ENCODE assay signal across 26 mouse cellular contexts in the genomic region with DNA sequence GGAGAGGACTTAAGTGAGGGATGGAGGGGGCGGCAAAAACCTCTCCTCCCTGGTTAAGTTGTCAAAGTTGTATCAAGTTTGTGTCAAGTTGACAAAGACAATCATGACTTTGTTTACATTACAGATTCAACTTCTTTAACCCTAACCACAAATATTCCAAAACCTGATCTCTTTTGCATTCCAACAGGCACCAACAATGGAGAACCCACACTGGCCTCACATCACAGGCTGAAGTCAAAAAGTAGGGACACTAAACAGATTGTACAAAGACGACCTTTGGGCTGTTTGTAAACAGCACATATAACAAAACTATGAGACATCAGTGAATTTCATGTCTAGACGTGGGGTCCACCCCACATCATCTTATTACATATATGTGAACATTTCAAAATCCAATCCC. TPM values are rescaled to one million over a fixed set of nuclear protein-coding genes. Genes with fewer than 3 reads are reported as not detected.
DNase-seq lines count a peak whose midpoint lies in the region; ATAC-seq and TF ChIP-seq lines count a peak whose summit lies in the region.
"Had no signal": no experiment of that assay in that cellular context is flagged by ENCODE, and none has a peak within 500 bp of the region (broad histone marks: within the 10 kb centered on the region; RNA-seq: fewer than 3 reads in every experiment).

No protein-coding gene starts in this region.

- no peak for TF ChIP-seq POLR2A in liver, adult 2 months (IDR thresholded peaks at IDR 0.05; ENCODE audit: extremely low read depth, insufficient read depth, low read length)

- H3K4me3 ChIP-seq in liver, adult 2 months (ENCODE audit: insufficient read depth, low read depth, low read length), result no peak overlapping the region
- H3K4me3 ChIP-seq in liver, embryonic 11.5 days (ENCODE audit: low read depth, low read length), result no peak overlapping the region
- no peak overlapping the region for H3K4me3 ChIP-seq in midbrain, embryonic 11.5 days (ENCODE audit: low read depth, low read length)
- no peak overlapping the region for H3K4me3 ChIP-seq in midbrain, embryonic 13.5 days (replicated peaks)
- H3K4me3 ChIP-seq: embryonic facial prominence, embryonic 13.5 days; embryonic facial prominence, embryonic 15.5 days; erythroblast, embryonic 14.5 days; forebrain, embryonic 10.5 days; forebrain, embryonic 12.5 days had no signal

- peaks cover 16% of the 10 kb centered on the region; the same call in 1 of the 2 replicates for H3K4me1 ChIP-seq in liver, adult 2 months (ENCODE audit: control insufficient read depth, insufficient read depth, low read length)
- H3K4me1 ChIP-seq in liver, embryonic 11.5 days (replicated peaks; ENCODE audit: control insufficient read depth, insufficient read depth, low read length), result no peaks in the 10 kb centered on the region
- no peaks in the 10 kb centered on the region for H3K4me1 ChIP-seq in midbrain, embryonic 11.5 days (ENCODE audit: control insufficient read depth, insufficient read depth, low read length)
- no peaks in the 10 kb centered on the region for H3K4me1 ChIP-seq in midbrain, embryonic 13.5 days (replicated peaks)
- H3K4me1 ChIP-seq: embryonic facial prominence, embryonic 13.5 days; embryonic facial prominence, embryonic 15.5 days; forebrain, embryonic 10.5 days; forebrain, embryonic 12.5 days had no signal

- no peaks in the 10 kb centered on the region for H3K9me3 ChIP-seq in liver, embryonic 11.5 days (ENCODE audit: control insufficient read depth, low read length)
- H3K9me3 ChIP-seq in midbrain, embryonic 11.5 days (ENCODE audit: control insufficient read depth, low read length), result no peaks in the 10 kb centered on the region
- H3K9me3 ChIP-seq in midbrain, embryonic 13.5 days, result no peaks in the 10 kb centered on the region
- H3K9me3 ChIP-seq: embryonic facial prominence, embryonic 13.5 days; embryonic facial prominence, embryonic 15.5 days; forebrain, embryonic 10.5 days; forebrain, embryonic 12.5 days; G1E had no signal

- peaks cover 21% of the 10 kb centered on the region for H3K79me2 ChIP-seq in liver, adult 2 months (ENCODE audit: control insufficient read depth, insufficient read depth, low read length)

- no peak for ATAC-seq in liver, embryonic 11.5 days (replicated peaks; ENCODE audit: low FRiP score)
- no peak for ATAC-seq in midbrain, embryonic 11.5 days (ENCODE audit: low FRiP score)
- no peak for ATAC-seq in midbrain, embryonic 13.5 days
- ATAC-seq: CD4-positive, CD25-positive, alpha-beta regulatory T cell, adult 4 months; forebrain, embryonic 14.5 days; forebrain, embryonic 16.5 days had no signal

- no peak for TF ChIP-seq CTCF in liver, adult 2 months (IDR thresholded peaks at IDR 0.05; ENCODE audit: low read depth, low read length)

- H3K27ac ChIP-seq in liver, adult 2 months (replicated peaks; ENCODE audit: insufficient read depth, low read depth, low read length), result 0 out of 2 replicates have a peak overlapping the region, but pooled peaks have one; percentile 7
- no peak overlapping the region for H3K27ac ChIP-seq in liver, embryonic 11.5 days (ENCODE audit: low read depth, low read length)
- H3K27ac ChIP-seq in midbrain, embryonic 11.5 days (ENCODE audit: low read depth, low read length), result no peak overlapping the region
- no peak overlapping the region for H3K27ac ChIP-seq in midbrain, embryonic 13.5 days
- H3K27ac ChIP-seq: embryonic facial prominence, embryonic 13.5 days; embryonic facial prominence, embryonic 15.5 days; forebrain, embryonic 10.5 days; forebrain, embryonic 12.5 days had no signal

- H3K4me2 ChIP-seq in liver, embryonic 11.5 days, result no peak overlapping the region
- no peak overlapping the region for H3K4me2 ChIP-seq in midbrain, embryonic 11.5 days
- H3K4me2 ChIP-seq in midbrain, embryonic 13.5 days (replicated peaks), result no peak overlapping the region
- H3K4me2 ChIP-seq: embryonic facial prominence, embryonic 13.5 days; embryonic facial prominence, embryonic 15.5 days; forebrain, embryonic 12.5 days had no signal

- no peaks in the 10 kb centered on the region for H3K27me3 ChIP-seq in liver, adult 2 months (ENCODE audit: control insufficient read depth, insufficient read depth, low read length)
- no peaks in the 10 kb centered on the region for H3K27me3 ChIP-seq in liver, embryonic 11.5 days (replicated peaks; ENCODE audit: control insufficient read depth, insufficient read depth, low read length)
- no peaks in the 10 kb centered on the region for H3K27me3 ChIP-seq in midbrain, embryonic 11.5 days (ENCODE audit: control insufficient read depth, insufficient read depth, low read length)
- H3K27me3 ChIP-seq in midbrain, embryonic 13.5 days, result no peaks in the 10 kb centered on the region
- H3K27me3 ChIP-seq: CH12.LX; embryonic facial prominence, embryonic 13.5 days; embryonic facial prominence, embryonic 15.5 days; forebrain, embryonic 12.5 days had no signal

- peak; percentile 63 for DNase-seq in liver, adult 2 months (ENCODE audit: extremely low read depth, low read depth, low spot score)
- no peak for DNase-seq in liver, embryonic 11.5 days (ENCODE audit: low spot score)
- DNase-seq in midbrain, embryonic 11.5 days (ENCODE audit: low spot score, missing footprints), result peak; percentile 61
- DNase-seq in Muller cell, postnatal 12 days (ENCODE audit: inconsistent ontology term), result peak; percentile 17
- DNase-seq in lung, postnatal 14 days, result no peak
- DNase-seq: adrenal gland, adult 2 months; adrenal gland, postnatal 25 days; B cell, adult 2 months; cerebellum, adult 11 months; cerebellum, adult 18-20 months; cerebellum, adult 8-10 months; cerebellum, adult 9-11 months; cerebellum, postnatal 14 days; cerebellum, postnatal 36 days; embryo, embryonic 11 days had no signal

- H3K9ac ChIP-seq in liver, adult 2 months (ENCODE audit: low read depth, low read length), result no peak overlapping the region
- no peak overlapping the region for H3K9ac ChIP-seq in liver, embryonic 11.5 days (ENCODE audit: low read depth, low read length)
- H3K9ac ChIP-seq in midbrain, embryonic 11.5 days (ENCODE audit: low read length), result no peak overlapping the region
- H3K9ac ChIP-seq in midbrain, embryonic 13.5 days (replicated peaks), result no peak overlapping the region
- H3K9ac ChIP-seq: embryonic facial prominence, embryonic 13.5 days; embryonic facial prominence, embryonic 15.5 days; forebrain, embryonic 12.5 days had no signal

- H3K36me3 ChIP-seq in liver, adult 2 months (ENCODE audit: control insufficient read depth, insufficient read depth, low read length), result peaks cover 62% of the 10 kb centered on the region
- peaks cover 38% of the 10 kb centered on the region for H3K36me3 ChIP-seq in liver, embryonic 11.5 days (ENCODE audit: control insufficient read depth, insufficient read depth, low read length)
- peaks cover 4% of the 10 kb centered on the region; the same call in 1 of the 2 replicates for H3K36me3 ChIP-seq in midbrain, embryonic 11.5 days (ENCODE audit: control insufficient read depth, insufficient read depth, low read length)
- peaks cover 67% of the 10 kb centered on the region for H3K36me3 ChIP-seq in midbrain, embryonic 13.5 days

- 11% methylated on average over 3 of the region's 3 CpGs for WGBS in liver, adult 2 months
- 76% methylated on average over 3 of the region's 3 CpGs for WGBS in liver, embryonic 11.5 days
- 92% methylated on average over 3 of the region's 3 CpGs for WGBS in midbrain, embryonic 11.5 days
- WGBS in midbrain, embryonic 13.5 days, result 81% methylated on average over 3 of the region's 3 CpGs

RNA-seq across cellular contexts. Expression of a gene that starts 12.8 kb away (rescaled TPM):
- total RNA-seq in liver, adult 2 months (2014; rRNA removed), result 126 and 160 TPM in 2 replicates
- polyA plus RNA-seq in liver, adult 2 months (2012; rRNA removed), result 97.9 and 104 TPM in 2 replicates
- 158 and 171 TPM in 2 replicates for polyA plus RNA-seq in liver, embryonic 11.5 days (2014; fragmentation: Nextera tagmentation; extraction: Ambion mirVana)
- polyA plus RNA-seq in midbrain, embryonic 11.5 days (2014; fragmentation: Nextera tagmentation; extraction: Ambion mirVana), result 120 and 125 TPM in 2 replicates
- 64.8 and 71.8 TPM in 2 replicates for polyA plus RNA-seq in midbrain, embryonic 13.5 days (2015; fragmentation: Nextera tagmentation; extraction: Ambion mirVana)

Comparison
In these comparisons a context has a peak if more than half of its experiments do, and no peak if none do; other contexts are left out.
1. DNase-seq: peak in liver, adult 2 months (single experiment), midbrain, embryonic 11.5 days (single experiment) and Muller cell, postnatal 12 days (single experiment); none in liver, embryonic 11.5 days (single experiment) and lung, postnatal 14 days (single experiment).